Mouse (Mus musculus): ENCODE measurements around the gene Zic4. TPM values are rescaled to one million over a fixed set of nuclear protein-coding genes. Genes with fewer than 3 reads are reported as not detected.

Zic4 gene
- total RNA-seq, 2 experiments from 2014 or later = not detected

DNA sequence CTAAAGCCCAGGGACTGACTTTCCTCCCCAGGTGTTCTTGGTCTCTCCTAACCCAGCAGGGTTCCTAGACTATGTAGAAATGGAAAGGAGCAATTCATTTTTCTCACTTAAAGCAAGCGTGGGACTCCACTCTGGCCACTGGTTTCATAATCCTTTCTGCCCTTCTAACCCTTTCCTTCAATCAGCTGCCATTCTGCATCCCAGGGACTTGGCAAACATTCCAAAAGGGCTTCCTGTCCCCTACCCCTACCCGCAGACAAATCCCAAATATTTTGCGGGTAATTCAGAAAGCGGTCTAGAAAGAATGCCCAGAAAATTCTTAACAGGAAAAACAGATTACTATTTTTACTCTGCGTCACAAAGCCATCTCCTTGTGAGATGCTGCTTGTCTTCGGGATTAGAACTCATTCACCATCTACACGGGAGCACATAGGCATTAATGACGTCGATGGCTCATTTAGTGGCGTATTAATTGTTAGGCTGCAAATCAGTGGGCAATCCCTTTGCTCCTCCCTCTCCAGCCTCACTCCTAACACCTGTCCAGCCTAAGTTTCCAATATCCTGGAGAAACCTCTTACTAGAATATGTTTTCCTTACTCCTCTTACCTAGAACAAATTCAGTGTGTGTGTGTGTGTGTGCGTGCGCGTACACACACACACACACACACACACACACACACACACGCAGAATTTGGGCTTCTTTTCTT lies 33.0 kb downstream of the Zic4 start:
- no peak for DNase-seq
- intact Hi-C loops (cut with DNase I) = no loop called here

DNA sequence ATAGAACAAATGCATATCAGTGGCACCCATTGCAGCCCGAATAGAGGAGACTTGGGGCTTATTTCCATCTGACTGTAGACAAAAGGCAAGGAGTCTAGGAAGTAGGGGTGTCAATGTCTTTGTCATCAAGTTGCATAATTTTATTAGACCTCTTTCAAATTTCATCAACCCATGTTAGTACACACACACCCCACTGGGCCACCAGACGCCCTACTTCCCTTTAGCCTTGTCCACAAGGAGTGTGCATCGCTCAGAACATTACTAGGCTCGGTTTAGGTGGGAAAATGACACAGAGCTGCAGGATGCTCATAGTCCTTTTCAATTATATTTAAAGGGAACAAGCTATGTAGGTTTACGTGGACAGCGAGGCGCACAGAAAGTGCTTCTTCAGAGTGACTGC lies 37.8 kb downstream of the Zic4 start:
- intact Hi-C loops (cut with DNase I) = no loop called here
- DNase-seq = no peak

DNA sequence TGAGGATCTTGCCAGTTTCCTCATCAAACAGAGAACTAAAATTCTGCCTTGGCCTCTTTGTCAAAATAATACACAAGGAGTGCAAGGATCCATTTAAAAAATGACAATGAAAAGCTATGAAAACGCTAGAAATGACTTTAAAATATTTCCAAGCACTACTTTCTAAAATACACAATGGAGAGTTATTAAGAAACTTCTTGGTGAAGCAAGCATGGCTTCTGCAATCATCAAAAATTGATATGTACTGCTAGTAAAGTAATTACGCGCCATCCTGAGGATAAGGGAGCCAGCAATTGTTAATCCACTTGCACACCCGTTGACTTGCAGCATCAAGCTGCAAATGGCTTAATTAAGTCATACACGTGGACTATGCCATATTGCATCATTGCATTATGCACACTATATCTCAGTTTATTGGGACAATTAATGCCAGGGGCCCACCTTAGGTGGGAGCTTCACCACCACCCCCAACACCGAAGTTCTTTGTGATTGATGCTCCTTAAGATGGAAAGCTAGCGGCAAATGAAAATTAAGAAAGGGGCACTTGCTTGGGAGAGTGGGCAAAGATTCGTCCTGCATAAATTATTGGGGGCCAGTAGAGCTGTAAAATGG lies 38.4 kb downstream of the Zic4 start:
- intact Hi-C loops (cut with DNase I) = no loop called here
- DNase-seq = no peak

DNA sequence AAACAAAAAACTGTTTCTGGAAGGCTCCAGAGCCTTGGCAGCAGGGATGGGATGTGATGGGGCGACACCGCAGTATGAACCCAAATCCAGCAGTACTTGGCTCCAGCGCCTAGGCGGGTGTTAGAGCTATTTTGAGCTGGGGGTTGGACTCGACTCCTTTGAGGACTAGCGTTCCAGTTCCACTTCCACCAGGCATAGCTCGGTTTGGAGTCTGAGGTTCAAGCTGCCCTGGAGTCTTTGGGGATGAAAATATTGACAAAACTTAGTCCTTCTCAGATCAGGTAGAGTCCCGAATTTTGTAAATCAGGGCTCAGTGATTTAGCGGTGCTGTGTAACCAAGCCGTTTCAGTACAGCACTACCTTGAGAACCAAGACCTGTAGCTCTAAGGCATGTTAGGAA lies 39.3 kb downstream of the Zic4 start:
- intact Hi-C loops (cut with DNase I) = no loop called here

DNA sequence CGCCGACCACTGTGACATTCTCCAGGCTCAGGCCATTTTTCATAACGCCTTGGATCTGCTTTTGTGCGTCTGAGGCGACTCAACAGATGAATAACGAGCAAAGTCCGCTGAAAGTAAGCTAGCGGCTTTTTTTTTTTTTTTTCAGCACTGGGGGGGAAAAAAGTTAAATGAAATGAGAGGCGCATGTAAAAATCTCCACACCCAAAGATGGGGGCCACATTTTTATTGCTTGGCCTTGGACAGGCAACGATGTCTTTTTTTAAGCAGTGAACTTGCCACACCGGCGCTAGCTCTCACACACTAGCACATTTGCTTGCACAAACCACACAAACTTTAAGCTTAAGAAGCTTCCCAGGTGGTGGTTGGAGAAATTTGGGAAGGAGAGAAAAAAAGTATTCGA lies 42.0 kb downstream of the Zic4 start:
- no peak for DNase-seq
- intact Hi-C loops (cut with DNase I) = no loop called here

More for the DNA sequence above, 39.3 kb downstream of the Zic4 start:
- DNase-seq = no peak

DNA sequence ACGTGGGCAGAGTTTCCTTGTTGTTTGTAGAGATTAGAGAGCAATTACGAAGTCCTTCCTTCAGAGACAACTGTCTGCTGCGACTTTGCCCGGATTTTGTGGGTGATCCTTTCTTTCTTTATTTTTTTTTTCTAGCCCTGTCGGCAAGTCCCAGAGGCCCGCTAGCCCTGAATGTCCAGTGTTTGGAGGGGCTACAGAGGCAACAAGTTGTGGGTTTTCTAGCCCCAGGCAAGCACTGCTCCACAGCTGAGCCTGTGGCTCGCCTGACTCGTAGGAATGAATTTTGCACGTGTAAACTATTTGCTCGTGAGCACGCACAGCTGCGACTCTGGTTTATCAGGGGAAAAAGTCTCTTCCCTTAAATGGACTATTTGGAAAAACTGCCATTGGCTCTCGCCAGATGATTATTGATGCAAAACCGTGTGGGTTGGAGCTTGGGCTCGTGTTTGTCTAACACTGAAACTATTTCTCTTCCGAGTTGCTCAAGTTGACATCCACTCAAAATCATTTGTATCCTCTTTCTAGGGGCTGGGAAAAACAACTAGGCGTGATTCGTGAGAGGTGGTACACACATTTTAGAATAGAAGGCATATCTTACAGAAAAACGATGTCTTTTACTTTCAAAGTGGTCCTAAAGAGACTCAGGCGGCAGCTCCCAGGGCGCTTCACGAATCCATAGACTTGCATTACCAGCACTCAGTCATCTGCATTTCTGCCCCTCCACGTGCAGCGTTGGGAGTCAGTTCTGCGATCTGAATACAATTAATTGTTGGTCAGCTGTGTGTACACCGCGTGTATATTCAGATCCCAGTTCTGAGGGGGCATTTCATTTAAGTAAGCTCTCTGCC lies 42.9 kb downstream of the Zic4 start:
- no peak for DNase-seq
- intact Hi-C loops (cut with DNase I) = no loop called here

DNA sequence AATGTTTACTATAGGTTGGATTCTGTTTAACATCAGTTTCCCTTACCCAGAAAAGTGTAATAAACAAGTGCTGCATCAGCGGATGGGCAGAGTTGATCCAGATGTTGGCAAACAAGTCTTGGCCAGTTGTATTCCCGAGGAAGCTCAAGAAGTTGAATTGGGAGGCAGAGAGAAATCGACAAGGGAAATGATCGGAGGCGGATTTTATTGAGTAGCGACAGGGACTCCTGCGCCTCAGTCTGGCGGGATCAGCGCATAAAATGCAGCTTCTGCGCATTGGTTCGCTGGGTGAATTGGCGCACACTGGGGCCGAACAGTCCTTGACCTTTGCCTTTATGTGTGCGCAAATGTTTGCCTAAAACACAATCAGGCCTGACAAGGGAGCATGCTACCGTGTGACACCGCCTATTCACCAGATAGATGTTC lies 43.6 kb downstream of the Zic4 start:
- DNase-seq = no peak
- intact Hi-C loops (cut with DNase I) = no loop called here

DNA sequence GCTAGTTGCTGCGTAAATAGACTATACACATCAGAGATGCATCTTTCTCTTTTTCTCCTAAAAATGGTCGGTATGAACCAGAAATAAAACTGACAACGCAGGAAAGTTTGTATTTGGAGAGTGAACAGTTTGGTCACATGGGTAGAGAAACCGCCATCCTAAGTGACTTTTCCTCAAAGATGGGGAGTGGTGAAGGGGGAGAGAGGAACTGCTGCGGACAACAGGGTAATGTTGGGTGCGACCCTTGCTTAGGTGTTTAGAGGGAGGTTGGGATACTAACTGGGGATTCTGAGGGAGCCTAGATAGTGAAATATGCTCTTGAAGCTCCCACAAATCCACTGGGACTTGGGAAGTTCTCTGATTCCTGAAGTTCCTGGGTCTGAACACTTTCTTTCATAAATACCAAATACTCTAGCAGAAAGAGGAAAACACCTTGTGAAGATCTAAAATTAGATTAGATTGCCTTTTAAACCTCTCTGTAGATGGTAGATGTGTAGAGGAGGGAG lies 44.1 kb downstream of the Zic4 start:
- no peak for DNase-seq
- intact Hi-C loops (cut with DNase I) = no loop called here

DNA sequence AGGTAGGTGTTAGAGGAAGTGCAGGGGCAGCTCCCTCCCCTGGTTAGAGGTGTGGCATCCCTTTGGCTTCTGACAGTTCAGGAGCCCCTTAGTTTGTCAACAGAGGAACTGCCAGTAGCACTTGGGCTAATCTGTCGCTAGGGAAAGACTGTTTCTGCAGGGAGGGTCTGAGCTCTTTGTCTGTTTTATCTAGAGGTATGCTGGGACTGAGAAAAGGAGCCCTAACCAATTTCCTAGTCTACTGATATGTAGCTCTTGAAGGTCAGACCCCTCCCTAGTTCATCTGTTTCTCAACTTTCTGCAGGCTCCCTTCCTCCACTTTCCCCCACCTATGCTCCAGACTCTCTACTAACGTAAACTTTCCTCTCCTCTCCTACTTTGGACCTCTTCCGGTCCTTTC lies 47.6 kb downstream of the Zic4 start:
- DNase-seq = no peak
- intact Hi-C loops (cut with DNase I) = no loop called here

DNA sequence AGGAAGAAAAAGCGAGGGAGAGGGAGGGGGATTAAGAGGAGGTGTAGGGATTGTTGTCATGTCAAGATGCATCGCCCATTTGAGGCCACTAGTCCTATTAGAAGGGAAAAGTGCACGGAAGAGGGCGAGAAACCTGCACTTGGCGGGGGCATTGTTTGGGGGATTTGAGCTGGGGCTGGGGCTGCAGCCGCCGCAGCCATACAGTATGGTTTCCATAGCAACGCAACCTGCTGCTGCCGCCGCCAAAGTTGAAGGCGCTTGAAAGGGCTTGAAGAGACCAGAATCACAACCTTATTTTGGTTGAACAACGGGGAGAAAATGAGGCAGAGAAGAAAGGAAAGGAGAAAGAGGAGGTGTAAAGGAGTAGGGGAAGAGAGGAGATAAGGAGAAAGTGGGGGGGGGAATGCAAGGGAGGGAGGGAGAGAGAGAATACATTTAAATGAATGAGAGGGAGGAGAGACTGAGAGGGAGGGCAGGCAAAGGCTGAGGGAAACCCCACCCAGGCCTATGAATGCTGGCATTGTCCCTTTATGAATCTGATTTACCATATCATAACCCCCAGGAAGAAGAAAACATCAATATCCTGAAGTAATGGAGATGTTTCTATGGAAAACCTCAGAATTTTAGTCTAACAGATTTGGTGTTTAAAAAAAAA lies 51.9 kb downstream of the Zic4 start:
- intact Hi-C loops (cut with DNase I) = no loop called here
- no peak for DNase-seq

DNA sequence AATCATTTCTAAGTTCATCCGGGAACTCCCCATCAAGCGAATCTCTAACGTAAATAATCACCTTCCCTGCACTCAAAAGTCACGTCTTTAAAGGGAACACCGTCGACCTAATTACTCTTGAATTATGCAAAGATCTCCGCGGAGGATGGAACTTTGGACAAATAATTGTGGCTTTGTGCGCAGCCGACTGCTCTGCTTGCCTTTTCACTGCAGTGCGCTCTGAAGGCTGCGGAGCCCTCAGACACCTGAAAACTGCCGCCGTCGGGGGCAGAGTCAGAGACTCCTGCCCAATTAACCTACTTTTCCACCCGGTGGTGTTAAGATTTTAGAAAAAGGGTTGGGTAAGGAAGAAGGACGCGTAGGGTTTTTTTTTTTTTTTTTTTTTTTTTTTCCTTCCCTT lies 58.2 kb downstream of the Zic4 start:
- no peak for DNase-seq
- intact Hi-C loops (cut with DNase I) = no loop called here

Other genes starting within 250 kb of the Zic4 start
- under 1 TPM in 1 of 2 experiments, not detected in 1; 0.61 TPM for gene Zic1, start 3.4 kb downstream of the Zic4 start, total RNA-seq (2021)